Mouse (Mus musculus) midbrain, embryonic 11.5 days (tissue): Measurements from ENCODE around the gene Prr14. TPM values are rescaled to one million over a fixed set of nuclear protein-coding genes. Genes with fewer than 3 reads are reported as not detected.

Experiments used
- ATAC-seq: fragments of 200-750 bp; cut with Nextera tagmentation; 2 replicates; pipeline ENCODE4 v1.8.0; 2017; ENCODE audit warnings: moderate TSS enrichment, moderate library complexity; ENCODE audit not compliant: low FRiP score
- DNase-seq: peaks from one replicate; pipeline ENCODE4 v3.0.0; 2015; ENCODE audit warnings: low spot score; ENCODE audit errors: missing footprints
- H3K27ac ChIP-seq: fragments of 300-500 bp; sonication (generic); 2 replicates; pipeline ENCODE4 v1.5.1; 2014; ENCODE audit warnings: low read depth, low read length
- H3K27me3 ChIP-seq: fragments of 300-500 bp; sonication (generic); 2 replicates; pipeline ENCODE4 v1.6.1; 2014; ENCODE audit warnings: mild to moderate bottlenecking, low read length, moderate library complexity, mixed read lengths; ENCODE audit not compliant: control insufficient read depth, insufficient read depth
- H3K36me3 ChIP-seq: fragments of 300-500 bp; sonication (generic); 2 replicates; pipeline ENCODE4 v1.6.1; 2014; ENCODE audit warnings: mild to moderate bottlenecking, low read length, moderate library complexity, mixed read lengths; ENCODE audit not compliant: control insufficient read depth, insufficient read depth
- H3K4me1 ChIP-seq: fragments of 300-500 bp; sonication (generic); 2 replicates; pipeline ENCODE4 v1.6.1; 2014; ENCODE audit warnings: low read length; ENCODE audit not compliant: control insufficient read depth, insufficient read depth
- H3K4me2 ChIP-seq: fragments of 300-500 bp; sonication (generic); 2 replicates; pipeline ENCODE4 v1.6.1; 2014; ENCODE audit warnings: mild to moderate bottlenecking, moderate library complexity
- H3K4me3 ChIP-seq: fragments of 300-500 bp; sonication (generic); 2 replicates; pipeline ENCODE4 v1.5.1; 2014; ENCODE audit warnings: low read depth, low read length
- H3K9ac ChIP-seq: fragments of 300-500 bp; sonication (generic); 2 replicates; pipeline ENCODE4 v1.6.1; 2014; ENCODE audit warnings: low read length
- H3K9me3 ChIP-seq: fragments of 300-500 bp; sonication (generic); 2 replicates; pipeline ENCODE4 v1.6.1; 2016; ENCODE audit warnings: low read length; ENCODE audit not compliant: control insufficient read depth
- WGBS: fragments of 180-500 bp; shearing (Covaris S2); extraction: QIAGEN DNeasy Blood & Tissue Kit; methylation state at CpG from one replicate; pipeline ENCODE4 v1.1.7; 2014; 5-methylcytosine and 5-hydroxymethylcytosine counted together
- microRNA-seq: library from miRNA; unstranded; fragments of <30 nt; microRNA quantifications from one replicate; pipeline ENCODE4, GENCODE M21; 2017
- polyA plus RNA-seq: library from polyadenylated mRNA; unstranded; fragments of >200 nt; fragmentation: Nextera tagmentation; extraction: Ambion mirVana; gene quantifications from 2 replicates; pipeline ENCODE4 v1.2.1, GENCODE M21; 2014

Prr14 gene
- polyA plus RNA-seq, 1 experiment from 2014 or later, result 70.3 TPM

DNA sequence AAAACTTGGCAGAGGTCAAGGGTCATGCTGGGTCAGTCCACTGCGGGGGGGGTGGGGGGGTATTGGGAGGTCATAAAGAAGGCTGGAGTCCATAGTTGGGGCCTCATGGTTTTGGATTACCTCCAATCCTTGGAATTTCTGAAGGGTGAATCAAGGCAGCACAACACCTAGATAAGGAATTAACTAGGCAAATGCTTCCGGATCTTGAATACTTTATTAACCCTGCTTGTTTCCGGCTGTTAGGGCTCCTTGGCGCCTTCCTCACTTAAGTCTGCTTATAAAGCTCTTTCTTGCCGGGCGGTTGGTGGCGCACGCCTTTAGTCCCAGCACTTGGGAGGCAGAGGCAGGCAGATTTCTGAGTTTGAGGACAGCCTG, 53.6 kb downstream of the Prr14 start:
- H3K4me2 ChIP-seq, result peak overlapping the region; percentile 53
- ATAC-seq (no peak), DNase-seq (no peak)
- H3K9ac ChIP-seq, result peak overlapping the region; percentile 87
- H3K9me3 ChIP-seq, result no peaks in the 10 kb centered on the region
- peaks cover 9% of the 10 kb centered on the region for H3K36me3 ChIP-seq
- no peaks in the 10 kb centered on the region for H3K27me3 ChIP-seq
- no peak overlapping the region for H3K27ac ChIP-seq
- peak overlapping the region; percentile 81 for H3K4me3 ChIP-seq
- 48% methylated on average over 8 of the region's 8 CpGs for WGBS
- H3K4me1 ChIP-seq, result peaks cover 8% of the 10 kb centered on the region

DNA sequence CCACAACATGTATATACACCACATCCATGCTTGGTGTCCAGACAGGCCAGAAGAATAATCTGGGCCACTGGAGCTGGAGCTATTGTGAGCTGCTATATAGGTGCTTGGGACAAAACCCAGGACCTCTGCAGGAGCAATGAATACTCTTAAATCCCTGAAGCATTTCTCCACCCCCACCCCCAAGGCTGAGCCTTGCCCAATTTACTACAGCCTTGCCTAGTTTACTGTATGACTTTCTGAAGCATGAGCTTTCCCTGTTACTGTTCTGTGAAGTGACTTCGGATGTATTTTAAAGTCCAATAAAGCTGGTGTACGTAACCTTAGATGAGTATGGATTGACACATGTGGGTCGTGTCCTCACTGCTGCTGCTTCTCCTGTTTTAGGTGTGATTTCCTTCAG, 54.4 kb downstream of the Prr14 start:
- Histone ChIP-seq H3K36me3 (peaks cover 11% of the 10 kb centered on the region), H3K4me2 (peak overlapping the region; percentile 53; the same call in 1 of the 2 replicates), H3K4me3 (no peak overlapping the region), H3K9ac (no peak overlapping the region), H3K27ac (no peak overlapping the region), H3K9me3 (no peaks in the 10 kb centered on the region), H3K27me3 (no peaks in the 10 kb centered on the region), H3K4me1 (peaks cover 8% of the 10 kb centered on the region)
- 95% methylated on average over 3 of the region's 3 CpGs for WGBS
- DNase-seq (no peak), ATAC-seq (no peak)

DNA sequence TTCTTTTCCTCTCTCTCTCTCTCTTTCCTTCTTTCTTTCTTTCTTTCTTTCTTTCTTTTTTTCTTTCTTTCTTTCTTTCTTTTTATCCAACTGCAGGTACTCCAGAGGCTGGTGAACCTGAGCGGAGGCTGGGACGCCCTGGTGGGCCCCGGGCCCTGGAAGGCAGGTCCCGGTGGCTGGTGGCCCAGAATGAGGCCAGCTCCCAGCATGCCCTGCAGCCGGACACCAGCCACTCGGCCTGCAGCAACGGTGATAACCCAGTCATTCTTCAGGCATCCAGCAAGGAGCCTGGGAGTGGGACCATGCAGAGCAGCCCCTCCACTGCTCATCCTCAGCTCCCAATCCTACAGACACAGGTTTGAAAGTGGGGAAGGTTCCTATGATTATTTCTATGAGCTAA, 56.4 kb downstream of the Prr14 start:
- Histone ChIP-seq H3K36me3 (peaks cover 20% of the 10 kb centered on the region), H3K4me2 (no peak overlapping the region), H3K9ac (no peak overlapping the region), H3K9me3 (no peaks in the 10 kb centered on the region), H3K4me3 (no peak overlapping the region), H3K27ac (no peak overlapping the region), H3K4me1 (peaks cover 8% of the 10 kb centered on the region), H3K27me3 (no peaks in the 10 kb centered on the region)
- WGBS, result 91% methylated on average over 7 of the region's 7 CpGs
- no peak for DNase-seq
- ATAC-seq, result no peak

DNA sequence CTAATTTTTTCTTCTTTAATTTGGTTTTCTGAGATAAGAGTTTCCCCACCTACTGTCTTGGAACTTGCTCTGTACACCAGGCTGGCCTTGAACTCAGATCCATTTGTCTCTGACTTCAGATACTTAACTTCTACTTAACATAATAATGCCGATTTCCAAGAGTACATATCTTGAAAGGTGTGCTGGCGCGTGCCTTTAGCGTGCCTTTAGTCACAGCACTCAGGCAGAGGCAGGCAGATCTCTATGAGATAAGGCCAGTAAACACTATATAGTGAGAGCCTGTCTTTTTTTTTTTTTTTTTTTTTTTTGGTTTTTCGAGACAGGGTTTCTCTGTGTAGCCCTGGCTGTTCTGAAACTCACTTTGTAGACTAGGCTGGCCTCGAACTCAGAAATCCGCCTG, 56.9 kb downstream of the Prr14 start:
- H3K27me3 ChIP-seq, result no peaks in the 10 kb centered on the region
- H3K9ac ChIP-seq, result no peak overlapping the region
- H3K27ac ChIP-seq, result no peak overlapping the region
- H3K9me3 ChIP-seq, result no peaks in the 10 kb centered on the region
- H3K4me2 ChIP-seq, result no peak overlapping the region
- 96% methylated on average over 6 of the region's 7 CpGs for WGBS
- H3K4me3 ChIP-seq, result no peak overlapping the region
- H3K4me1 ChIP-seq, result peaks cover 5% of the 10 kb centered on the region
- DNase-seq (no peak), ATAC-seq (no peak)
- peaks cover 22% of the 10 kb centered on the region for H3K36me3 ChIP-seq

- Histone ChIP-seq H3K9ac (no peak within 1 kb of the TSS), H3K4me1 (no peaks in the 10 kb centered on the region), H3K9me3 (no peaks in the 10 kb centered on the region), H3K4me2 (no peak within 1 kb of the TSS), H3K36me3 (peaks cover 42% of the 10 kb centered on the region), H3K4me3 (no peak within 1 kb of the TSS), H3K27me3 (no peaks in the 10 kb centered on the region), H3K27ac (no peak within 1 kb of the TSS)
- ATAC-seq (no peak), DNase-seq (no peak)
- WGBS, result 99% methylated on average over 3 of the region's 3 CpGs
Measured at GRCm38 (mm10) chr7:127519284-127519683, 59.9 kb downstream of the Prr14 start, which contains the start of gene Gm42715. TSS of gene Gm42715 (plus strand) at chr7:127519584.

Small RNA genes within 50 kb of the gene (microRNA-seq; reads per million reads assigned to microRNA genes)
- not detected for gene Gm47278
- gene Mir7060, result 0.76 reads per million

Other genes starting within 250 kb of the Prr14 start
- 30.3 and 32.4 TPM in 2 replicates for gene Zfp553, start 226.6 kb upstream of the Prr14 start, polyA plus RNA-seq
- 24.6 and 29.8 TPM in 2 replicates for gene Sept1, start 226.5 kb upstream of the Prr14 start, polyA plus RNA-seq
- gene Zfp771, start 215.3 kb upstream of the Prr14 start, polyA plus RNA-seq, result 49.3 and 54.0 TPM in 2 replicates
- gene Dctpp1, start 198.9 kb upstream of the Prr14 start, polyA plus RNA-seq, result 235 and 254 TPM in 2 replicates
- 79.0 and 84.5 TPM in 2 replicates for gene Sephs2, start 185.6 kb upstream of the Prr14 start, polyA plus RNA-seq
- gene Itgal, start 163.4 kb upstream of the Prr14 start, polyA plus RNA-seq, result 0.63 and 0.69 TPM in 2 replicates
- gene Zfp768, start 114.0 kb upstream of the Prr14 start, polyA plus RNA-seq, result 5.8 and 7.5 TPM in 2 replicates
- gene Zfp747, start 83.6 kb upstream of the Prr14 start, polyA plus RNA-seq, result 6.4 and 6.5 TPM in 2 replicates
- 6.1 and 6.5 TPM in 2 replicates for gene 9130019O22Rik, start 72.4 kb upstream of the Prr14 start, polyA plus RNA-seq
- gene E430018J23Rik, start 66.0 kb upstream of the Prr14 start, polyA plus RNA-seq, result 5.0 and 6.4 TPM in 2 replicates
- 6.8 and 7.1 TPM in 2 replicates for gene Zfp764, start 52.8 kb upstream of the Prr14 start, polyA plus RNA-seq
- gene Zfp688, start 37.5 kb upstream of the Prr14 start, polyA plus RNA-seq, result 32.7 and 34.5 TPM in 2 replicates
- 12.6 and 15.0 TPM in 2 replicates for gene Zfp689, start 10.5 kb upstream of the Prr14 start, polyA plus RNA-seq
- 9.8 and 10.7 TPM in 2 replicates for gene Fbrs, start 19.6 kb downstream of the Prr14 start, polyA plus RNA-seq
- 49.6 and 52.1 TPM in 2 replicates for gene Srcap, start 52.4 kb downstream of the Prr14 start, polyA plus RNA-seq
- 19.2 and 20.2 TPM in 2 replicates for gene Gm42715, start 60.0 kb downstream of the Prr14 start, polyA plus RNA-seq
- gene Tmem265, start 101.8 kb downstream of the Prr14 start, polyA plus RNA-seq, result 4.0 and 8.4 TPM in 2 replicates
- 55.1 and 56.2 TPM in 2 replicates for gene Phkg2, start 113.7 kb downstream of the Prr14 start, polyA plus RNA-seq
- gene Ccdc189, start 129.0 kb downstream of the Prr14 start, polyA plus RNA-seq, result 13.4 and 15.8 TPM in 2 replicates
- 36.5 and 39.2 TPM in 2 replicates for gene Rnf40, start 129.2 kb downstream of the Prr14 start, polyA plus RNA-seq
- 32.1 and 34.4 TPM in 2 replicates for gene Zfp629, start 156.2 kb downstream of the Prr14 start, polyA plus RNA-seq
- 44.3 and 52.2 TPM in 2 replicates for gene Bcl7c, start 249.3 kb downstream of the Prr14 start, polyA plus RNA-seq